Mouse (Mus musculus) cerebellum, adult (tissue): ENCODE data around the gene Apol7e.

Source experiments
- ATAC-seq: cut with Nextera tagmentation; 2 replicates; pipeline ENCODE4 v1.9.2; 2017; ENCODE audit warnings: mild to moderate bottlenecking, moderate library complexity, mixed read lengths; ENCODE audit not compliant: insufficient number of reproducible peaks, low FRiP score, low TSS enrichment

Gene Apol7e

DNA sequence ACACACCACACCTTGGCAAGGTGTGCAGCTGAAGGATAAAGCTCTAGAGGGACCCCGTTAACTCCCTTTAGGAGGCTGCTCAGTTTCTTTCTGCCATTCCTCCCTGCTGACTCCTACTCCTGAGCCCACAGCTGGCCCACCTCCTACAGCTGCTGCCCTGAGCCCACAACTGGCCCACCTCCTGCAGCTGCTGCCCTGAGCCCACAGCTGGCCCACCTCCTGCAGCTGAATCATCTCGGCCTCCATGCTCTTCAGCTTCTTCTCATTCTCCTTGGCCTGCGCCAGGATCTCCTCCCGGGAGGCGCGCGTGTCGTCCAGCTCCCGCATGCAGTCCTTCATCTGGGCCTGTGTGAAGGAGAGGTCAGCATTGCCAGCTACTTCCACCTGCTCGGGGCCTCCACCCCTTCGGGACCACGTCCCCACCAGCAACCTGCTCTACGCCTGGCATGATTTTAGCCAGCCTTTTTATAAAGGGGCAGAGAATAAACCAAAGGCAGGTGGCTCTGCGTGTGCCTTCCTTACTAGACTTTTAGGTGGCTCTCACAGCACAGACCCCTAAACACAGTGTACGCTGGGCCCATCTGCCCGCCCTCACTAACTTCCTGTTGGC, 66.9 kb downstream of the Apol7e start:
- no peak for ATAC-seq

DNA sequence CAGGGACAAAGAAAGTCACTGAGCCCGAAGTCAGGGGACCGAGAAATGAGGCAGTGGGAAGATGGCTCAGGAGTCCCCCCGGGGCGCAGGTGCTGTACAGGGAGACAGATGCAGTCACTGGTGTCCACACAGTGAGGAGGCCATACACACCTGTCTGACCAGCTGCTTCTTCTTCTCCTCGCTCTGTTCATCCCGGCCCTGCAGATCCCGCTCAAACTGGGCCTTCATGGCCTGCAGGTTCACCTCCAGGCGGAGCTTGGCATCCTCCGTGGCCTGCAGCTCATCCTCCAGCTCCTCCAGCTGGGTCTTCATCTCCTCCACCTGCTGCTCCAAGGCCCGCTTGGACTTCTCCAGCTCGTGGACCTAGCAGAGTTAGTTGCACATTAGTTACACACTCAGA, 68.3 kb downstream of the Apol7e start:
- ATAC-seq, result no peak
